Mouse (Mus musculus) olfactory bulb, adult 2 months (tissue): ENCODE data around the gene Csnk1e.

Experiments used
- CTCF ChIP-seq: fragments of 200-500 bp; IDR thresholded peaks from 2 replicates; pipeline ENCODE4 v1.5.1; 2012; ENCODE audit warnings: low read depth, mild to moderate bottlenecking, low read length, moderate library complexity; ENCODE audit not compliant: insufficient read depth
- POLR2A ChIP-seq: fragments of 200-500 bp; IDR thresholded peaks from 2 replicates; pipeline ENCODE4 v1.6.1; 2012; ENCODE audit warnings: mild to moderate bottlenecking, low read depth, low read length, moderate library complexity; ENCODE audit not compliant: insufficient read depth

DNA sequence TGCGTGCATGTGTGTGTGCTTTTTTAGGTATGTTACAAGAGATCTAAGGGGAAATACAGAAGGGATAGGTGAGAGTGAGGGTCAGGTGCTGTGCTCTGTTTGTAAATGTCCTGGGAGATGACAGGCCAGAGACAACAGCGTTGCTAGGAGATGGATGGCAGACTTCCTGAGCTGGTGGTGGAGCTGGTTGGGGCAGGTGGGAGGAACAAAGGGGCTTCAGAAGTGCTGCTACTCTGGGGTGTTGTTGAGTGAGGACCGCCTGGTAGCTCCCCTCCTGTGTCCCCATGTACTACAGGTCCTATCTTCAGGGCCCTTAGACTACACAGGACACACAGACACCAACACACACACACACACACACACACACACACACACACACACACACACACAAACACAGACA is 80.6 kb downstream of the Csnk1e start:
- TF ChIP-seq CTCF (no peak), POLR2A (no peak)
